Mouse (Mus musculus) CH12.LX (cell line): Measurements from ENCODE around the gene Btn1a1. TPM values are rescaled to one million over a fixed set of nuclear protein-coding genes. Genes with fewer than 3 reads are reported as not detected.

Experiments used
- DNase-seq: peaks from one replicate; pipeline ENCODE4 v3.0.0-alpha.2; 2013; ENCODE audit errors: extremely low read depth
- H3K27ac ChIP-seq: 2 replicates; pipeline ENCODE4 v1.5.1; 2012; ENCODE audit warnings: low read depth, mild to moderate bottlenecking, control low read depth, moderate library complexity; ENCODE audit not compliant: insufficient read depth
- H3K27me3 ChIP-seq: replicated peaks from 2 replicates; pipeline ENCODE3; 2012; ENCODE audit warnings: inconsistent platforms
- H3K36me3 ChIP-seq, 2 experiments: replicated peaks in 1 of 2; 2 replicates each; pipeline versions ENCODE3 to v1.6.1; 2012; ENCODE audit warnings: inconsistent platforms in 1 of 2, low read length in 1 of 2, mild to moderate bottlenecking in 1 of 2, mixed read lengths in 1 of 2, moderate library complexity in 1 of 2; ENCODE audit not compliant: control insufficient read depth in 1 of 2, insufficient read depth in 1 of 2
- H3K4me1 ChIP-seq, 2 experiments: 2 replicates each; pipeline ENCODE4 v1.6.1; 2012; ENCODE audit warnings: inconsistent platforms in 1 of 2, moderate library complexity in 1 of 2; ENCODE audit not compliant: insufficient read depth in 2 of 2, control insufficient read depth in 1 of 2
- H3K4me2 ChIP-seq: 2 replicates; pipeline ENCODE4 v1.6.1; 2012; ENCODE audit warnings: low read depth, mild to moderate bottlenecking, control low read depth; ENCODE audit not compliant: poor library complexity, insufficient read depth, severe bottlenecking
- H3K4me3 ChIP-seq, 3 experiments: fragments of 150-350 bp in 1 of 3; sonication (generic) in 1 of 3; replicated peaks in 1 of 3; 2 replicates each; pipeline versions ENCODE3 to v1.5.1; 2011 to 2012; ENCODE audit warnings: low read depth in 2 of 3, low read length in 2 of 3, mild to moderate bottlenecking in 2 of 3, moderate library complexity in 2 of 3, control low read depth in 1 of 3, improper control_type of control experiment in 1 of 3, inconsistent platforms in 1 of 3, mixed read lengths in 1 of 3; ENCODE audit not compliant: poor library complexity in 1 of 3
- H3K79me2 ChIP-seq: replicated peaks from 2 replicates; pipeline ENCODE4 v1.6.1; 2012; ENCODE audit warnings: mild to moderate bottlenecking, moderate library complexity; ENCODE audit not compliant: control insufficient read depth, poor library complexity, insufficient read depth, severe bottlenecking; ENCODE audit errors: extremely low read depth
- H3K9ac ChIP-seq: 2 replicates; pipeline ENCODE4 v1.6.1; 2012; ENCODE audit warnings: low read depth, mild to moderate bottlenecking, control low read depth, moderate library complexity; ENCODE audit not compliant: insufficient read depth
- H3K9me3 ChIP-seq: replicated peaks from 2 replicates; pipeline ENCODE3; 2012; ENCODE audit warnings: low read length, inconsistent platforms, mixed read lengths
- CHD1 ChIP-seq: IDR thresholded peaks from 2 replicates; pipeline ENCODE4 v1.6.1; 2012; ENCODE audit warnings: low read depth, low read length, improper control_type of control experiment, inconsistent platforms
- CHD2 ChIP-seq: IDR thresholded peaks from 2 replicates; pipeline ENCODE4 v1.6.1; 2011; ENCODE audit warnings: low read length, improper control_type of control experiment
- E2F4 ChIP-seq: IDR thresholded peaks from 2 replicates; pipeline ENCODE4 v1.6.1; 2011; ENCODE audit warnings: low read depth, low read length, improper control_type of control experiment; ENCODE audit not compliant: insufficient replicate concordance
- ELF1 ChIP-seq: IDR thresholded peaks from 2 replicates; pipeline ENCODE4 v1.6.1; 2014; ENCODE audit warnings: low read depth, mild to moderate bottlenecking, inconsistent platforms, low read length, improper control_type of control experiment
- EP300 ChIP-seq: IDR thresholded peaks from 2 replicates; pipeline ENCODE4 v1.6.1; 2011; ENCODE audit warnings: low read length, improper control_type of control experiment
- ETS1 ChIP-seq: conservative IDR thresholded peaks from 2 replicates; pipeline ENCODE4 v1.6.1; 2012; ENCODE audit warnings: low read depth, mild to moderate bottlenecking, inconsistent platforms, low read length, improper control_type of control experiment, moderate library complexity
- GABPA ChIP-seq: IDR thresholded peaks from 2 replicates; pipeline ENCODE4 v1.6.1; 2012; ENCODE audit warnings: low read depth, low read length, improper control_type of control experiment, inconsistent platforms; ENCODE audit not compliant: insufficient replicate concordance
- HCFC1 ChIP-seq: IDR thresholded peaks from 2 replicates; pipeline ENCODE4 v1.6.1; 2012; ENCODE audit warnings: low read depth, mild to moderate bottlenecking, inconsistent platforms, low read length, improper control_type of control experiment
- IRF4 ChIP-seq: IDR thresholded peaks from 2 replicates; pipeline ENCODE4 v1.6.1; 2014; ENCODE audit warnings: low read depth, mild to moderate bottlenecking, inconsistent platforms, low read length, improper control_type of control experiment
- KAT2A ChIP-seq: IDR thresholded peaks from 2 replicates; pipeline ENCODE4 v1.6.1; 2012; ENCODE audit warnings: low read length, improper control_type of control experiment, inconsistent platforms; ENCODE audit not compliant: insufficient replicate concordance
- MAFK ChIP-seq: IDR thresholded peaks from 2 replicates; pipeline ENCODE4 v1.6.1; 2011; ENCODE audit warnings: low read length, improper control_type of control experiment; ENCODE audit not compliant: insufficient replicate concordance
- MAX ChIP-seq: IDR thresholded peaks from 2 replicates; pipeline ENCODE4 v1.6.1; 2011; ENCODE audit warnings: low read length, improper control_type of control experiment
- MAZ ChIP-seq: IDR thresholded peaks from 2 replicates; pipeline ENCODE4 v1.6.1; 2012; ENCODE audit warnings: low read depth, mild to moderate bottlenecking, inconsistent platforms, low read length, improper control_type of control experiment, moderate library complexity
- MEF2A ChIP-seq: IDR thresholded peaks from 2 replicates; pipeline ENCODE4 v1.6.1; 2014; ENCODE audit warnings: low read depth, mild to moderate bottlenecking, inconsistent platforms, low read length, improper control_type of control experiment, borderline replicate concordance
- MYC ChIP-seq: IDR thresholded peaks from 2 replicates; pipeline ENCODE4 v1.6.1; 2011; ENCODE audit warnings: low read depth, mild to moderate bottlenecking, improper control_type of control experiment, low read length
- NELFE ChIP-seq: IDR thresholded peaks from 2 replicates; pipeline ENCODE4 v1.6.1; 2011; ENCODE audit warnings: low read depth, low read length, improper control_type of control experiment
- NRF1 ChIP-seq: IDR thresholded peaks from 2 replicates; pipeline ENCODE4 v1.6.1; 2014; ENCODE audit warnings: low read depth, mild to moderate bottlenecking, inconsistent platforms, low read length, improper control_type of control experiment, moderate library complexity
- PAX5 ChIP-seq: IDR thresholded peaks from 2 replicates; pipeline ENCODE4 v1.6.1; 2012; ENCODE audit warnings: low read length, inconsistent platforms, mixed read lengths
- POLR2A ChIP-seq: IDR thresholded peaks from 2 replicates; pipeline ENCODE4 v1.6.1; 2011; ENCODE audit warnings: low read depth, mild to moderate bottlenecking, improper control_type of control experiment, low read length
- POLR2AphosphoS2 ChIP-seq: IDR thresholded peaks from 2 replicates; pipeline ENCODE4 v1.6.1; 2011; ENCODE audit warnings: low read depth, low read length, improper control_type of control experiment
- RAD21 ChIP-seq: IDR thresholded peaks from 2 replicates; pipeline ENCODE4 v1.6.1; 2011; ENCODE audit warnings: low read depth, mild to moderate bottlenecking, low read length, improper control_type of control experiment, moderate library complexity
- RCOR1 ChIP-seq: conservative IDR thresholded peaks from 2 replicates; pipeline ENCODE4 v1.6.1; 2012; ENCODE audit warnings: low read depth, mild to moderate bottlenecking, inconsistent platforms, low read length, improper control_type of control experiment
- SIN3A ChIP-seq: IDR thresholded peaks from 2 replicates; pipeline ENCODE4 v1.6.1; 2012; ENCODE audit warnings: low read length, improper control_type of control experiment, inconsistent platforms
- SMC3 ChIP-seq: IDR thresholded peaks from 2 replicates; pipeline ENCODE4 v1.6.1; 2011; ENCODE audit warnings: low read depth, low read length, improper control_type of control experiment
- TBP ChIP-seq: conservative IDR thresholded peaks from 2 replicates; pipeline ENCODE4 v1.6.1; 2011; ENCODE audit warnings: low read depth, low read length, improper control_type of control experiment
- TCF12 ChIP-seq: IDR thresholded peaks from 2 replicates; pipeline ENCODE4 v1.6.1; 2014; ENCODE audit warnings: low read depth, mild to moderate bottlenecking, inconsistent platforms, low read length, improper control_type of control experiment
- UBTF ChIP-seq: IDR thresholded peaks from 2 replicates; pipeline ENCODE4 v1.6.1; 2012; ENCODE audit warnings: low read depth, mild to moderate bottlenecking, inconsistent platforms, low read length, improper control_type of control experiment, moderate library complexity
- USF1 ChIP-seq: IDR thresholded peaks from 2 replicates; pipeline ENCODE4 v1.6.1; 2014; ENCODE audit warnings: low read depth, mild to moderate bottlenecking, inconsistent platforms, low read length, improper control_type of control experiment
- USF2 ChIP-seq: conservative IDR thresholded peaks from 2 replicates; pipeline ENCODE4 v1.6.1; 2011; ENCODE audit warnings: low read depth, low read length, improper control_type of control experiment
- ZC3H11A ChIP-seq: IDR thresholded peaks from 2 replicates; pipeline ENCODE4 v1.6.1; 2012; ENCODE audit warnings: low read depth, mild to moderate bottlenecking, inconsistent platforms, low read length, improper control_type of control experiment
- ZKSCAN1 ChIP-seq: IDR thresholded peaks from 2 replicates; pipeline ENCODE4 v1.6.1; 2012; ENCODE audit warnings: low read depth, inconsistent platforms, low read length, improper control_type of control experiment, borderline replicate concordance
- ZMIZ1 ChIP-seq: IDR thresholded peaks from 2 replicates; pipeline ENCODE4 v1.6.1; 2012; ENCODE audit warnings: low read depth, mild to moderate bottlenecking, inconsistent platforms, low read length, improper control_type of control experiment
- ZNF384 ChIP-seq: IDR thresholded peaks from 2 replicates; pipeline ENCODE4 v1.6.1; 2012; ENCODE audit warnings: low read depth, low read length, improper control_type of control experiment, inconsistent platforms
- dilution Hi-C: fragments of 300-500 bp; cut with MboI; formaldehyde crosslinking; loops from 2 replicates; pipeline ENCODE4 v1.14.3; 2020; ENCODE audit warnings: low sequenced_read_pairs; ENCODE audit not compliant: extremely low pct_unique_long_range_greater_than_20kb, extremely low pct_ligation_motif_present
- in situ Hi-C: fragments of 300-500 bp; cut with MboI; formaldehyde crosslinking; loops from 3 replicates; pipeline ENCODE4 v1.14.3; 2019; ENCODE audit warnings: low sequenced_read_pairs, low pct_ligation_motif_present, low pct_unique_long_range_greater_than_20kb, mixed read lengths
- polyA plus RNA-seq: library from polyadenylated mRNA; unstranded; fragments of >175 nt; gene quantifications from 2 replicates; pipeline ENCODE4 v1.2.1, GENCODE M21; 2012; ENCODE audit warnings: low read depth; ENCODE audit not compliant: insufficient read length
- total RNA-seq, 2 experiments: library from RNA; depleted of rRNA; stranded (reverse); fragments of 300-350 nt in 1 of 2; fragments of >200 nt in 1 of 2; gene quantifications; 2 replicates each; pipeline ENCODE4 v1.2.3; 2012 to 2014

Gene Btn1a1
- total and polyA plus RNA-seq, 3 experiments: 0.20 to 0.51 (median 0.21) TPM

DNA sequence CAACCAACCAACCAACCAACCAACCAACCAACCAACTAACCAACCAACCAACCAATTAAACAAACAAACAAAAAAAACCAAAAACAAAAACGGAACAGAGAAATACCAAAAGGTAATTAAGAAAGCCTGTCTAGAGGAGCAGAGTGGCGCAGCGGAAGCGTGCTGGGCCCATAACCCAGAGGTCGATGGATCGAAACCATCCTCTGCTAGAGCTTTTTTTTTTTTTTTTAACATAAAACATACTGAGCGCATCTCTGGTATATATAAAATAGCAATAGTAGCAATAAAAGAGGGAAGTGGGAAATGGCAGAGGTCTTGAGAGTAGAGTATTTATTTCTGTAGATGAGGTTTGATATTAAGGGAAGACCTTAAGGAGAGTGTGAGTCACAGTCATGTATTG, 34.2 kb upstream of the Btn1a1 start:
- Histone ChIP-seq H3K36me3 (no peaks in the 10 kb centered on the region), H3K79me2 (no peaks in the 10 kb centered on the region), H3K4me2 (peak overlapping the region; percentile 67; the same call in 1 of the 2 replicates), H3K27ac (no peak overlapping the region), H3K9ac (no peak overlapping the region), H3K9me3 (peaks cover 2% of the 10 kb centered on the region), H3K27me3 (no peaks in the 10 kb centered on the region), H3K4me1 (peaks cover 3 to 8% of the 10 kb centered on the region in 2 experiments; a peak in 3 of 4 replicates), H3K4me3 (peak overlapping the region in 2 of 3 experiments; percentile 26 to 53)
- DNase-seq: peak; percentile 31
- no peak for TF ChIP-seq CHD2
- no peak for TF ChIP-seq TCF12
- TF ChIP-seq SIN3A: no peak
- no peak for TF ChIP-seq HCFC1
- peak; percentile 90; the same call in 1 of the 2 replicates for TF ChIP-seq MAFK
- TF ChIP-seq SMC3: no peak
- TF ChIP-seq RCOR1: no peak
- TF ChIP-seq ZKSCAN1: no peak
- TF ChIP-seq EP300: no peak
- TF ChIP-seq TBP: peak; percentile 99
- TF ChIP-seq ZC3H11A: no peak
- no peak for TF ChIP-seq USF1
- no peak for TF ChIP-seq POLR2A
- TF ChIP-seq UBTF: no peak
- TF ChIP-seq PAX5: no peak
- no peak for TF ChIP-seq MYC
- TF ChIP-seq NRF1: 0 out of 2 replicates have a peak, but pooled peaks have one; percentile 36
- no peak for TF ChIP-seq MEF2A
- 0 out of 2 replicates have a peak, but pooled peaks have one; percentile 18 for TF ChIP-seq E2F4
- TF ChIP-seq MAX: no peak
- no peak for TF ChIP-seq USF2
- TF ChIP-seq MAZ: no peak
- no peak for TF ChIP-seq POLR2AphosphoS2
- TF ChIP-seq NELFE: no peak
- TF ChIP-seq IRF4: no peak
- TF ChIP-seq ETS1: no peak
- TF ChIP-seq GABPA: no peak
- TF ChIP-seq CHD1: no peak
- no peak for TF ChIP-seq ZMIZ1
- TF ChIP-seq KAT2A: 0 out of 2 replicates have a peak, but pooled peaks have one; percentile 18
- peak; percentile 92 for TF ChIP-seq ELF1
- peak; percentile 93 for TF ChIP-seq ZNF384
- no peak for TF ChIP-seq RAD21
- in situ Hi-C loops (loop anchor here (10.0 to 25.0 kb wide), 2 partner anchors 195 to 1563 kb away; partner anchors contain the start of gene Zfp184), dilution Hi-C loops (no loop called here)
